Mouse (Mus musculus): ENCODE results near the gene Hras.

- TF ChIP-seq GATA1 (IDR thresholded peaks at IDR 0.05; ENCODE audit: borderline replicate concordance, low read length): no peak
- TF ChIP-seq TAL1 (conservative IDR thresholded peaks at IDR 0.05; ENCODE audit: low read depth, low read length): no peak
Observed at GRCm38 (mm10) chr7:141193948-141194347, at the start of gene Hras, which contains the start of gene Lrrc56.
